Mouse (Mus musculus) adrenal gland, adult 8-10 months (tissue): Measurements from ENCODE around the gene Scyl2. TPM values are rescaled to one million over a fixed set of nuclear protein-coding genes. Genes with fewer than 3 reads are reported as not detected.

ENCODE experiments used
- DNase-seq: peaks from one replicate; pipeline ENCODE4 v3.0.0; 2022
- total RNA-seq, 4 experiments: library from RNA; stranded (reverse); gene quantifications; 2 replicates each; pipeline ENCODE4 v1.2.4; 2022

Gene Scyl2
- total RNA-seq, 4 experiments from 2014 or later = 41.1 to 52.0 (median 48.3) TPM

DNA sequence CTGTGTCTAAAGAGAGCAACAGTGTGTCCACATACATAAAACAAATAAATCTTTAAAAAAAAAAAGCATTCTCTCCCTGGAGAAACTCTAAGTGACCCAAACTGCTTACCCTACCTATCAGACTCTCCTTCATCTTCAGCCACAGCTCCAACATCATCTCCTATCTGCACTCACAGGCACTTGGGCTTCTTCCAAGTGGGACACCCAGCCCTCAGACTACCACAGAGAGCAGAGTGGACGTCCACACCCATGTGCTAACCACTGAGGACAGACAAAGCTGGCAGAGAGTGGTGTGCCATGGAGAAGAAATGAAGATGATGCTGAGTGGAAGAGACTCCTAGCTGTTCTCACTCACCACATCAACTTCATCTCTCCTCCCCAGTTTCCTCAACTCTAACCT is 90.6 kb downstream of the Scyl2 start:
- no peak for DNase-seq

GRCm38 (mm10) chr10:89594309-89594708 is 91.8 kb downstream of the Scyl2 start:
- DNase-seq = no peak

DNA sequence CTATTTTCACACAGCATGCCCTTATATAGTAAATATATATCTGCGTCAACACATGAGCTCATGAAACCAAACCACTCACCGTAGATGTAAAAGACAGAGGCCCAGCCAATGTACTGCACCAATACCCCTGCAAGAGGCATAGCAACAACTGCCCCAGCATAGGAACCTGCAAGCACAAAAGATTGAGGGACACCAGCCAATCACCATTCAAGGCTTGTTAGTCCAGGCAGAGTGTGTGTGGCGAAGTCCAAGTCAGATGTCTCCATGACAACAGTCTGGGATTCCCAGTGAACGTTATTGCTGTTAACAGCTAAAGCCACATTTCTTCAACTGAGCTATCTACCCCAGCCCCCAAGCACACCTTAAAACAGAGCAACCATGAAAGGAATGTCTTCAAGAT is 93.3 kb downstream of the Scyl2 start:
- DNase-seq = no peak

DNA sequence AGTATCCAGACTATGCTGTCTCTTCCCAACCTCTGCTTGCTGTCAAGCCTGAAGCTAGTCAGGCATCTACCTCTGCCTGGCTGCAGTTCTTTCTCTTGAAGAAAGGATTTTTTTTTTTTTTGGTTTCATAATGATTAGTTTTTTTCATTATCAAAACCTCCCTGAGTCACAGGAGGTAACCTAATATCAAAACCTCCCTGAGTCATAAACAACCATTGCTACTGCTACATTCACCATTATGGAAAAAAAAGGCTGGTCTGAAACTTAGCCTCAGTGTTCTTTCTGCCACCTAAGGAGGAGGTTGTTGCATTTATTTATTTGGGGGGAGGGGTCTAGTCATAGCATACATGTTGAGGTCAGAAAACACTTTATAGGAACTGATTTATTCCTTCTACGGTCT is 96.2 kb downstream of the Scyl2 start:
- DNase-seq = no peak

Other genes starting within 250 kb of the Scyl2 start
- 10 to 100 TPM in 2 of 4 experiments, 1 to 10 TPM in 2; 3.5 to 10.9 (median 8.8) TPM for gene Gas2l3, start 242.3 kb downstream of the Scyl2 start, total RNA-seq
- 10 to 100 TPM; 26.7 to 38.1 (median 32.2) TPM for gene Nr1h4, start 152.7 kb downstream of the Scyl2 start, total RNA-seq
- under 1 TPM in 3 of 4 experiments, not detected in 1; 0.06 to 0.19 (median 0.10) TPM for gene Slc17a8, start 65.0 kb downstream of the Scyl2 start, total RNA-seq
- gene Actr6, start 46.0 kb upstream of the Scyl2 start, total RNA-seq = 10 to 100 TPM; 22.3 to 29.2 (median 24.6) TPM
- 10 to 100 TPM; 83.1 to 95.1 (median 87.1) TPM for gene Uhrf1bp1l, start 58.7 kb upstream of the Scyl2 start, total RNA-seq
- gene Anks1b, start 187.2 kb upstream of the Scyl2 start, total RNA-seq = 1 to 10 TPM in 1 of 4 experiments, under 1 TPM in 3; 0.32 to 2.5 (median 0.62) TPM